Mouse (Mus musculus) thymus, adult 2 months (tissue): Measurements from ENCODE around the gene Hydin.

Experiments used
- CTCF ChIP-seq: fragments of 200-500 bp; IDR thresholded peaks from 2 replicates; pipeline ENCODE4 v1.5.1; 2012; ENCODE audit warnings: mild to moderate bottlenecking, control low read depth, low read length, moderate library complexity, borderline replicate concordance; ENCODE audit not compliant: control insufficient read depth, poor library complexity, insufficient read depth; ENCODE audit errors: extremely low read depth
- POLR2A ChIP-seq: fragments of 200-500 bp; IDR thresholded peaks from 2 replicates; pipeline ENCODE4 v1.6.1; 2012; ENCODE audit warnings: mild to moderate bottlenecking, low read length, control low read depth, moderate library complexity; ENCODE audit not compliant: control insufficient read depth, poor library complexity, insufficient read depth; ENCODE audit errors: extremely low read depth

GRCm38 (mm10) chr8:110420221-110420620 is 153.4 kb downstream of the Hydin start:
- TF ChIP-seq CTCF (no peak), POLR2A (no peak)
